In genomic region chr1:180607578-180607879, GRCm38 (mm10) we compare ENCODE assay signal across 13 mouse cellular contexts.
"Had no signal": no experiment of that assay in that cellular context is flagged by ENCODE, and none has a peak within 500 bp of the region (broad histone marks: within the 10 kb centered on the region; RNA-seq: fewer than 3 reads in every experiment).

No protein-coding gene starts in this region.

- H3K27ac ChIP-seq: limb, embryonic 12.5 days; liver, embryonic 14.5 days; midbrain, embryonic 13.5 days; neural tube, embryonic 15.5 days had no signal

- DNase-seq: kidney, postnatal 36 days; layer of hippocampus, adult 9-11 months; layer of hippocampus, postnatal 36 days; lung, adult 18-20 months; lung, postnatal 4 days; right cerebral cortex, adult 18-20 months; right cerebral cortex, postnatal 25 days; thymus, postnatal 36 days had no signal

- H3K9ac ChIP-seq: limb, embryonic 12.5 days; liver, embryonic 14.5 days; midbrain, embryonic 13.5 days; neural tube, embryonic 15.5 days had no signal

- ATAC-seq: lung, postnatal 0 days; midbrain, embryonic 13.5 days had no signal

- H3K4me3 ChIP-seq: limb, embryonic 12.5 days; midbrain, embryonic 13.5 days; neural tube, embryonic 15.5 days had no signal

- H3K27me3 ChIP-seq: limb, embryonic 12.5 days; midbrain, embryonic 13.5 days; neural tube, embryonic 15.5 days had no signal

- H3K4me2 ChIP-seq: limb, embryonic 12.5 days; midbrain, embryonic 13.5 days; neural tube, embryonic 15.5 days had no signal

- H3K4me1 ChIP-seq: midbrain, embryonic 13.5 days; neural tube, embryonic 15.5 days had no signal

- H3K9me3 ChIP-seq: midbrain, embryonic 13.5 days; neural tube, embryonic 15.5 days had no signal
